Mouse (Mus musculus): ENCODE results near the gene Prss56.

Gene Prss56

DNA sequence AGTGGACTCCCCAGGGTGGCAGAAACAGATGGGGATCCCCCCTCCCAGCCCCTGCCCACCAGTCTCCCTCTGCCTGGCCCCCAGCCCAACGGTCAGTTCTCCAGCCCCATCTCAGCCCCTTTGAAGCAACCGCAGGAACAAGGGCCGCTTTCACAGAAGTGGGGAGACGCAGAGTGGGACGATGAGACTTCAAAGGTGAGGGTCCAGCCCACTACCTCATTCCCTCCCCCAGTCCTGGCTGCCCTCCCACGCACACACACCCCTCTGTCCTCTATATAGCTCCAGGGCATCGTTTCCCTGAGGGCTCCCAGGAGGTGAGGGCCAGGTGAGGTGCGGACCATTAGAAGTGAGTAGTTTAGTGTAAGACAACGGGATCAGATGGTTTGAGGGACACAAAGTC is at the start of gene Prss56:
Prss56 (plus strand) TSS at position 301 of the 400 bp plus-strand sequence.
- no peak for DNase-seq (ENCODE audit: low spot score)

DNA sequence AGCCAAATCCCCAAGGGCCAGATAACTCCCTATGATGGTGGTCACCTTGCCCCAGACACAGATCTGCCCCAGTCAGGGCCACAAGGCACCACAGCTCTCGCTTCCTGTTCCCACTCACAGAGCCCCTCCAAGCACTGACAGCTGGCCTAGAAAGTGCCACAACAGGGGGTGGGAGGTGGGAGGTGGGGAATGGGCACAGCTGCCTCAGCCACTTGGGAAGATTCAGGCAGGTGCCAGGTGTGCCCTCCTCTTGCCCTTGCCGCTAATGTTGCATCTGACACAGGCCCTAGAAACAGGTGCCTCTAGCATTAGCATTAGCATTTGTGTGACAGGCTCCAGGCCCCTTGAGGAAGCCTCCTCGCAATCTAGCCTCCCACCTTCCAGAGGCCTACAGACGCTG is 41.6 kb upstream of the Prss56 start:
- DNase-seq (ENCODE audit: low spot score) = no peak

DNA sequence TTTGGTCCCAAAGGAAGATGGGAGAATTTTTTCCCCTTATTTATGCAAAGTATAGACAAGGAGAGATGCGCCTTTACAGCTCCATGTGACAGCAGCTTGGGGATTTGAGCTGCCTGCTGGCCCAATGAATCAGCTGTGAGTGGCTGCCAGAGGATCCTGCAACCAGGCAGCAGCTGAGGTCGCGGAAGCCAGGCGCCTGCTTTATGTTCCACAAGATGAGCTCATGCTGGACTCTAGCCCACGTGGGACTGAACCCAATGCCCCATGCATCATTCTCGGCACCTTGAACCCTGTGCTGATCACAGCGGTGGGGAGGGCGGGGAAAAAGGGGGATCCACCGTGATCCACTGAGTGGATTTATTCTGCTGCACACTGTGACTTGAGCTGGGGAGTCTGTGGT is 40.7 kb upstream of the Prss56 start:
- no peak for DNase-seq (ENCODE audit: low spot score)

GRCm38 (mm10) chr1:87143141-87143540 is 40.0 kb upstream of the Prss56 start:
- DNase-seq (ENCODE audit: low spot score) = no peak

DNA sequence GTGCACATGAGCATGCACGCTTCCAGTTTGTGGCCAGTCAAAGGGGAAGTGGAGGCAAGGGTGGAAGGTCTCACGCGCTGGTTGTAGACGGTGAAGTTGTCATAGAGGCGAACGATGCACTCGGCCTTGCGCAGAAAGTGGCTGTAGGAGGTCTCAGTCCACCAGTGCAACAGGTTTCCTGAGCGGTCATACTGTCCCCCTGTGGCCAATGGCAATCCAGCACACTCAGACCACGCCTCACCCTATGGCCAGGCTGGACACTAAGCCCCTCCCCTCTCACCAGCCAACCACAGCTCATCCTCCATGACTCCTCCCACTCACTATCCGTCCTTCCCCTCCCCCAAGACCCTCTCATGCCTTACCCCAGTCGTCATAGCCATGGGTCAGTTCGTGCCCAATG is 33.7 kb upstream of the Prss56 start:
- peak; percentile 58 for DNase-seq (ENCODE audit: low spot score)

DNA sequence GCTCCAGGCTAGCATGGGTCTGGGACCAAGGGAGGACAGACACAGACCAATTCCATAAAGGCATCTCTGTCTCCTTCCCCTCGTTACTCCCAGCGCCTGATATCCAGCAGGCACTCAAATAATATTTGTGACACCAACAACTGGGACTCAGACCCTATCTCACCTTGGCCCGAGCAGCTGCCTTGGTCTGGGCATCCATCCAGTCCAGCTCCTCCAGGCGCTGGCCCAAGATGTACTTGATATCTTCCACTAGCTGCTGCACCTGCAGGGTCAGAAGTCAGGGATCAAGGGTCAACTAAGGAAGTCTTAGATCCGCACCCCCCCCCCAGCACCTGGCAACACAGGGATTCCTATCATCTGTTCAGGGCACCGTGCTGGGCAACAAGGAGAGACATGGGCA is 31.8 kb upstream of the Prss56 start:
- DNase-seq (ENCODE audit: low spot score) = no peak

DNA sequence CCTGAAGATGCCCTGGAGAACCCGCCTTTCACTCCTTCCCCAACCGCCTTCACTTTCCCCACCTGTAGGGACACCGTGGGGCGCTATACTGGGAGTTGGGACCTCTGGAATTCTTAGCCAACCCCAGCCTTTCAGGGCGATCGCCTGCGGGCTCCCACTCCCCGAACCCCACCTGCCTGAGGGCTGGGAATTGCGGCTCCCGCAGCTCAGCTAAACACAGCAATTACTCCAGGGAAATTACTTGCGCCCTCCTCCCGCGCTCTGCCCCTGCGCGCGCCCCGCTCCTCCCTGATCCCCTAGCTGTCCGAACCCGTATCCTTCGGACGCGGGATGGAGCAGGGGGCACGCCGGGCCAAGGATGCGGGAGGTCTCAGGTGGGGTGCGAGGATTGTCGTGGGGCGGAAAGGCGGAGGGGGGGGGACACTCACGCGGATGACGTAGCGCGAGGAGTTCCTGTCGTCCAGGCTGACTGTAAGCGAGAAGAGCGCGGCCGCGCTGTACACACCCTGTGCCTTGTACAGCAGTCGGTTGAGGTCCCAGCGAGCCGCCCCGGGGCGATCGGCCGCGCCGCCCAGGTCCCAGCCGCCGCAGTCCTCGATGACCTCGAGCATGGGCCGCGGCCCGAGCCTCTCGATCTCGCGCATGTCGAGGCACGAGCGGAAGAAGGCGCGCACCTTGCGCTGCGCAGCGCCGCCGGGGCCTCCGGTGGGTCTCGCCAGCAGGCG is 29.2 kb upstream of the Prss56 start:
- no peak for DNase-seq (ENCODE audit: low spot score)

GRCm38 (mm10) chr1:87154501-87155120 is 28.5 kb upstream of the Prss56 start:
- DNase-seq (ENCODE audit: low spot score) = no peak

- DNase-seq (ENCODE audit: low spot score) = peak; percentile 63
Observed at GRCm38 (mm10) chr1:87155531-87156198, 27.4 kb upstream of the Prss56 start.

DNA sequence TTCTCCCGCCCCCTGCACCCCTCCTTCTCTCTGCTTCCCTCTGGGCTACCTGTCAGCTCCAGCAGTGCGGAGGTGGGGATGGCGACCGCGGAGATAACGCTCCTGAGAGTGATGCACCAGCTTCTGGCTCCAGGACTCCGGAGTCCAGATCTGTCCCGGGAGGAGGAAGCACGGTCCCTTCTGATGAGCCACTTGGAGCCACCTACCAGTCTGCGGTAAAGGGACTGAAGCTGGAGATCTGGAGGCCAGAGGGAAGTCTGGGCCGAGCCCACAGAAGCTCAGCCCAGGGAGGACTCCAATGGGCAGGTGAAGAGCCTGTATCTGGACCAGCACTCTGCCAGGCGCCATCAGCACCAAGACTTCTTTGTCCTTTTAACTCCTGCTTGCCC is 26.9 kb upstream of the Prss56 start, which contains the start of gene Ecel1:
Ecel1 (minus strand) TSS at position 323 of the 389 bp plus-strand sequence.
- no peak for DNase-seq (ENCODE audit: low spot score)

GRCm38 (mm10) chr1:87159396-87159795 is 23.7 kb upstream of the Prss56 start:
- no peak for DNase-seq (ENCODE audit: low spot score)

- DNase-seq (ENCODE audit: low spot score) = no peak
Observed at GRCm38 (mm10) chr1:87164164-87164795, 18.8 kb upstream of the Prss56 start.

DNA sequence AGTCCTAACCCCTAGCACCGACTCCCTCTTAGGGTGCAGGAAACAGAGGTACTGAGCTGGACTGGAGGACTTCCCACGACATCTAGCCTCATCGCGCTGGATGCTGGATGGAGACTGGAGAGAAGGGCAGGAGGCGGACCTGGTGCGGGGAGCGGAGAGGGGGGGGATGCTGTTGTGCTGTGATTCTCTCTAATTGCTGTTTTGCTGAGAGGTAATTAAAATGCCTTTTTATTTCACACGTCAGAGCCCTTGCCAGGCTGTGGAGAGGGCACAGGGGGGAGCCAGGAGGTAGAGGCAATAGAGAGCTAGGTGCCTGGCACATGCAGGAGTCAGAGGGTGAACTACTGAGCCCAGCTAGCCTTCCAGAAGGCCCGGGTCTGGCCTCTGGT is 18.3 kb upstream of the Prss56 start:
- no peak for DNase-seq (ENCODE audit: low spot score)

- DNase-seq (ENCODE audit: low spot score) = no peak
Observed at GRCm38 (mm10) chr1:87170458-87170857, 12.7 kb upstream of the Prss56 start.

- peak; percentile 45 for DNase-seq (ENCODE audit: low spot score)
Observed at GRCm38 (mm10) chr1:87171312-87171711, 11.8 kb upstream of the Prss56 start.

GRCm38 (mm10) chr1:87172316-87172715 is 10.8 kb upstream of the Prss56 start:
- no peak for DNase-seq (ENCODE audit: low spot score)

GRCm38 (mm10) chr1:87174006-87174955 is 8.8 kb upstream of the Prss56 start:
- DNase-seq (ENCODE audit: low spot score) = peak; percentile 90

DNA sequence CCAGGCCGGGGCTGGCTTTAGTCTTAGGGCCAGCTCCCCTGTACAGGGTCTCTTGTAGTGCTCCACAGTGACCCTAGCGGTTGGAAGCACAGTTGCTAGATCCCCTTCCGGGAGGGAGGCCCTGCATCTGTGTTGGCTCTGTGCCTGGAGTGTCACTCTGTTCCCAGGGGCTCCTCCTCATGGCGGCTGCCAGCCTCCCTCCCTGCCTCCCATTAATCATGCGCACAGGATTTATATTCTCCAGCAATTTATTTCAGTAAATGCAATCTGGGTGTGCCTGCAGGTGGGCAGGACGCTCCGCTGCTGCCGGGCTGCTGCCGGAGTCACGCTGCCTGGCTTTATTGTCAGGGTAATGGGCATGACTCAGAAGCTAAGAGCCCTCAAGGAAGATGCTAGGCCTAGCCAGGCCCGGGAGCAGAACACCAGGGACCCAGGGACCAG is 7.2 kb upstream of the Prss56 start:
- peak; percentile 80 for DNase-seq (ENCODE audit: low spot score)

- no peak for DNase-seq (ENCODE audit: low spot score)
Observed at GRCm38 (mm10) chr1:87180896-87181295, 2.2 kb upstream of the Prss56 start.

- DNase-seq (ENCODE audit: low spot score) = peak; percentile 39
Observed at GRCm38 (mm10) chr1:87183998-87184750, 1.1 kb downstream of the Prss56 start.

DNA sequence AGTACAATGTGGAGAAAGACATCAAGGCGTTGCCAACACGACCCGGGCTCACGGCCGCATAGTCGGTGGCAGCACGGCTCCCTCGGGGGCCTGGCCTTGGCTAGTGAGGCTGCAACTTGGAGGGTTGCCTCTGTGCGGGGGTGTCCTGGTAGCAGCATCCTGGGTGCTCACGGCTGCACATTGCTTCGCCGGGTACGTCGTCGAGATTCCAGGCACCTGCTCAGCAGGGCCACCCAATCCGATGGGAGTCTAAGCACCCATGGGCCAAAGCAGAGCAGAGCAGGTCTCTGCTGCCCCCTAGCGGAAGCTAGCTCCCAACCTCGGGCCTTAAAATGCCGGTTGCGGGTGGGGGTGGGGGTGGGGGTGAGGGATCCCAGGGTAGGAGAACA is 1.6 kb downstream of the Prss56 start:
- peak; percentile 70 for DNase-seq (ENCODE audit: low spot score)
